Mouse (Mus musculus) bone marrow, adult 2 months (tissue): ENCODE measurements around the gene Pdcd2l. TPM values are rescaled to one million over a fixed set of nuclear protein-coding genes. Genes with fewer than 3 reads are reported as not detected.

Experiments used
- H3K27ac ChIP-seq: fragments of 200-500 bp; 2 replicates; pipeline ENCODE4 v1.5.1; 2012; ENCODE audit warnings: low read depth, mild to moderate bottlenecking, control low read depth, inconsistent platforms, low read length; ENCODE audit not compliant: control insufficient read depth, poor library complexity, insufficient read depth
- H3K4me1 ChIP-seq: fragments of 200-500 bp; 2 replicates; pipeline ENCODE4 v1.6.1; 2011; ENCODE audit warnings: low read length; ENCODE audit not compliant: control insufficient read depth, insufficient read depth
- H3K4me3 ChIP-seq: fragments of 200-500 bp; replicated peaks from 2 replicates; pipeline ENCODE3; 2011; ENCODE audit warnings: mild to moderate bottlenecking, low read depth, low read length, control low read depth; ENCODE audit not compliant: control insufficient read depth
- CTCF ChIP-seq: fragments of 200-500 bp; IDR thresholded peaks from 2 replicates; pipeline ENCODE4 v1.5.1; 2011; ENCODE audit warnings: low read length, control low read depth; ENCODE audit not compliant: control insufficient read depth, insufficient read depth
- POLR2A ChIP-seq: fragments of 200-500 bp; IDR thresholded peaks from 2 replicates; pipeline ENCODE4 v1.6.1; 2011; ENCODE audit warnings: low read depth, mild to moderate bottlenecking, control low read depth, low read length, borderline replicate concordance; ENCODE audit not compliant: control insufficient read depth
- WGBS: fragments of 180-500 bp; shearing (Covaris S2); methylation state at CpG from one replicate; pipeline ENCODE4 v1.1.7; 2018; 5-methylcytosine and 5-hydroxymethylcytosine counted together
- polyA plus RNA-seq: library from polyadenylated mRNA; stranded (reverse); fragments of >200 nt; gene quantifications from 2 replicates; pipeline ENCODE4 v1.2.4, GENCODE M21; 2011; ENCODE audit warnings: low replicate concordance; ENCODE audit not compliant: missing spikeins, insufficient read depth, insufficient read length

The Pdcd2l gene
- polyA plus RNA-seq, 1 experiment = 17.9 TPM

DNA sequence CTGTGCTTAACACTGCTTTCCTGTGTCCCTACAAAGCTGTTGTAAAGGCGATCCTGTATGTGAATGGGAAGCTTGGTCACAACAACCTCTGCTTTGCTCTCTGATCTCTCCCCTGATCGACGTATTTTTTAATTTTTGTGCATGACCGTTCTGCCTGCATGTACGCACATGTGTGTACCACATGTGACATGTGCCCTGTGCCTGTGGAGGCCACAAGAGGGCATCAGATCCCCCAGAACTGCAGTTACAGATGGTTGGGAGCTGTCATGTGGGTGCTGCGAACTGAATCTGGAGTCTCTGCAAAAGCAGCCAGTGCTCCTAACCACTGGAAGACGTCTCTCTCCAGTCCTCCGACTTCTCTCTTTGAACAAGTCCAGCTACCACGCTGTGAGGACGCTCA is 25.9 kb upstream of the Pdcd2l start:
- Histone ChIP-seq H3K4me3 (no peak overlapping the region), H3K4me1 (peaks cover 3% of the 10 kb centered on the region), H3K27ac (peak overlapping the region; percentile 1)
- 83% methylated on average over 10 of the region's 10 CpGs for WGBS
- peak; percentile 36; the same call in 1 of the 2 replicates for TF ChIP-seq CTCF
- TF ChIP-seq POLR2A = no peak

DNA sequence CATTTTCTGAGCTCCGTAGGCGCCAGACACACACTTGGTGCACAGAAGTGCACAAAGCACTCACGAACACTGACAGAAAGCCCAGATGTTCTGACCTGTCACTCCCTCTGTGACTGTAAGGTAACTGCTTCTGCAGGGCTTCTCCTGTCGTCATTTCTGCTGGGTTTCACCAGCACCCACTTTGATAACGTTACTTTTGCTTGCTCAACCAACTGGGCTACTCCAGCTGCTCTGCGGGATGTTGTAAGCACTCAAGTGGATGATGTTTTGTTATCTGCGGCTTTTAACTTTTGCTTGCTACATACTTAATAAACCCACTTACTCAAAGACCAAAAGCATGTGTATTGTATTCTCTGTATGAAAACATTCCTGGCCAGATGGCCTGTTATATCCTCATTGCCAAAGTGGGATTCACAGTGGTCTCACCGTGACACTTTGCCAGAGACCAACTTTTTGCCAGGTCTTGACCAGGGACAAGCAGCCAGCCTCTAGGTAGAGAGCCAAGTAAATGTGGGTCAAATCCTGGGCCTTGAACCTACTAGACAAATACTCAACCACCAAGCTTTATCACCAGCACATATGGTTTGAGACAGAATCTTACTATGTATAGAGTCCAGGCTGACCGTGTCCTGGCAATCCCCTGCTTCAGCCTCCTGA is 25.3 kb upstream of the Pdcd2l start:
- WGBS = 60% methylated on average over 9 of the region's 9 CpGs

DNA sequence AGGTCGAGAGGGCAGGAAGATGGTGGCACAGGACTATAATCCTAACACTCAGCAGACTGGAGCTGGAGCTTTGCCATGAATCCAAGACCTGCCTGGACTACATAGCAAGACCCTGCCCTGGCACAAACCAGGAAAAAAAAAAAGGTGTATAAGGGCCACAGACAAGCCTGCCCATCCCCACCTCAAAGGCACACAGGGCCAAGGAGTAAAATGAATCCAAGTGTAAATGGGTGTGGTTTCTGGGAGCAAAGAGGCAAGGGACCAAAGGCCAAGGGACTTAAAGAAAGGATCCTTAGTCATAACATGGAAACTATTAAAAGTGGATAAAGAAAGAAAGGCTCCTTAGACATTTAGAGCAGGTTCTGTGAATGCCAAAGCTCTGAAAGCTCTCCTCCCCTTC is 22.0 kb upstream of the Pdcd2l start:
- TF ChIP-seq CTCF (no peak), POLR2A (no peak)
- Histone ChIP-seq H3K27ac (no peak overlapping the region), H3K4me3 (no peak overlapping the region), H3K4me1 (peaks cover 10% of the 10 kb centered on the region)
- WGBS = 50% methylated on average over 1 of the region's 1 CpGs

More for the DNA sequence above, 25.3 kb upstream of the Pdcd2l start:
- no peak overlapping the region for H3K4me3 ChIP-seq
- H3K27ac ChIP-seq = peak overlapping the region; percentile 50
- peaks cover 3% of the 10 kb centered on the region for H3K4me1 ChIP-seq
- no peak for TF ChIP-seq CTCF
- TF ChIP-seq POLR2A = no peak

- 75% methylated on average over 10 of the region's 10 CpGs for WGBS
- H3K4me1 ChIP-seq = peaks cover 8% of the 10 kb centered on the region
- TF ChIP-seq POLR2A = no peak
- TF ChIP-seq CTCF = no peak
- peak overlapping the region; percentile 31 for H3K27ac ChIP-seq
- no peak overlapping the region for H3K4me3 ChIP-seq
Observed at GRCm38 (mm10) chr7:34216474-34216873, 20.0 kb upstream of the Pdcd2l start.

GRCm38 (mm10) chr7:34215481-34215880 is 19.0 kb upstream of the Pdcd2l start:
- 43% methylated on average over 9 of the region's 9 CpGs for WGBS
- H3K4me3 ChIP-seq = no peak overlapping the region
- peaks cover 10% of the 10 kb centered on the region for H3K4me1 ChIP-seq
- H3K27ac ChIP-seq = peak overlapping the region; percentile 72
- TF ChIP-seq POLR2A (no peak), CTCF (no peak)

DNA sequence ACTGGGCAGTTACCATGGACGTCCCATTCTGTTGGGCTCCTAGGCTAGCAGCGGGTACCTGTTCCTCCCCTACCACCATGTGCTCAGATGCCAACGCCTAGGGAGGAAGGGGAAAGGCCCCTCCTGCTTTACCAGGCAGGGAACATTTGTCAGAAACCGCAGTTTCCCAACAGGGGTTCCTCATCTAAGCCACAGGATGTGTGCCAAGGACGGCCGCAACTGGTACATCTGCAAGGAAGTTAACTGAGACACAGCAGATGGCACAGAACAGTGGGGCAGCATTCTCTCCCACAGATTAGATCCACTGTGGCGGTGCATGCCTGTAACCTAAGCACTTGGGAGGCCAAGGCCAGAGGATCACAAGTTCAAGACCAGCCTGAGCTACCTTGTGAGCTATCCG is 18.2 kb upstream of the Pdcd2l start:
- Histone ChIP-seq H3K4me3 (peak overlapping the region; percentile 4), H3K27ac (peak overlapping the region; percentile 72; the same call in 1 of the 2 replicates), H3K4me1 (peaks cover 10% of the 10 kb centered on the region)
- no peak for TF ChIP-seq POLR2A
- no peak for TF ChIP-seq CTCF
- WGBS = 29% methylated on average over 8 of the region's 8 CpGs

GRCm38 (mm10) chr7:34213281-34213680 is 16.8 kb upstream of the Pdcd2l start:
- 55% methylated on average over 7 of the region's 7 CpGs for WGBS
- Histone ChIP-seq H3K27ac (peak overlapping the region; percentile 22; the same call in 1 of the 2 replicates), H3K4me3 (no peak overlapping the region), H3K4me1 (peaks cover 10% of the 10 kb centered on the region)
- TF ChIP-seq POLR2A (no peak), CTCF (no peak)

DNA sequence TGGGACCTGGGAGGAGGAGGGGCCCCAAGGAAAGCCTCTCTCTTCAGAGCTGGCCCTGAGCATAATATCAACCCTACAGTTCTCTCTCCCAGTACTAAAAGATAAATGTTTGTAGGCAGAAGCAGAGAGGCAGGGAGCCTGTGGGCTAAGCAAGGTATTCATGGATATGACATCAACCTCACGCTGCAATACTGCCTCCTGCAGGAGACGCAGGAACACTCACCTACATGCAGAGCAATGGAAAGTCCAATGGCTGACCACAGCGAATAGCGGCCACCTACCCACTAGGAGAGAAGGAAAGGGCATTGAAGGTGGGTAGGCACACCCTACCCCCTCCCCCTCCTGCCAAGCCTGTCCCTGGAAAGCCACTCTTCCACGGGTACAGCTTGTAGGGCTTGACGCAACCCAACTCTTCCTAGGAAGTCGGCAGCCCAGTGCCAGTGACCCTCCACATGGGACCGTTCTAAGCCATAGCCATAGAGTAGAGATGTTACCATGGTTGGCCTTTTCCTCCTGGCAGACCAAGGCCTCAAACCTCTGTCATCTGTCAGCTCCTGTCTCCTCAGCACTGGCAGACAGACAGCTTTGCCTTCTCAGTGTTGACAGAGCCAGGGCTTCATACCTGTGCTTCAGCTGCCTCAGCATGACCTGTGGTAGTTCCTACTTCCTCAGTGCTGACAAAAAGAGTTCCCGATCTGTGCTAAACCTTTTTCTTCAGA is 11.7 kb upstream of the Pdcd2l start:
- 77% methylated on average over 9 of the region's 9 CpGs for WGBS
- peaks cover 2% of the 10 kb centered on the region; the same call in 1 of the 2 replicates for H3K4me1 ChIP-seq
- H3K4me3 ChIP-seq = no peak overlapping the region
- TF ChIP-seq POLR2A = no peak
- peak; percentile 32; the same call in 1 of the 2 replicates for TF ChIP-seq CTCF
- H3K27ac ChIP-seq = no peak overlapping the region
